Mouse (Mus musculus) cerebellum, adult 9-11 months (tissue): ENCODE results near the gene Lrrfip1.

Experiments used
- DNase-seq: peaks from one replicate; pipeline ENCODE4 v3.0.0; 2022

Gene Lrrfip1

DNA sequence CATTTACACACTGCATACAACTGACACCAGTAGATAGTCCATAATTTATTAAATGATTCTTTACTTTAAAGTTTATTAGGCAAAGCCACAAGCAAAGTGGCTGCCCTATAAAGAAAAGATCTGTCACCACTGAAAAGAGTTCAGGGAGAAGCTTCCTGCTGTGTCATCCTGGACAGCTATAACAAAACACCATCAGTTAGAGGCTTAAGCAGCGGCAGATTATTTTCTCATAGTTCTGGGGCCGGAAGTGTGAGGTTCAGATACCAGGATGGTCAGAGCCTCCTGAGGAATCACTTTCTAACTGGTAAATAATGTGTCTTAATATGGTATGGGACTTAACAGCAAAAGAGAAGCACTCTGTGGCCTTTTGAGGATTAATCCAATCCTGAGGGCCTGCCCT lies 153.0 kb downstream of the Lrrfip1 start:
- DNase-seq: no peak

DNA sequence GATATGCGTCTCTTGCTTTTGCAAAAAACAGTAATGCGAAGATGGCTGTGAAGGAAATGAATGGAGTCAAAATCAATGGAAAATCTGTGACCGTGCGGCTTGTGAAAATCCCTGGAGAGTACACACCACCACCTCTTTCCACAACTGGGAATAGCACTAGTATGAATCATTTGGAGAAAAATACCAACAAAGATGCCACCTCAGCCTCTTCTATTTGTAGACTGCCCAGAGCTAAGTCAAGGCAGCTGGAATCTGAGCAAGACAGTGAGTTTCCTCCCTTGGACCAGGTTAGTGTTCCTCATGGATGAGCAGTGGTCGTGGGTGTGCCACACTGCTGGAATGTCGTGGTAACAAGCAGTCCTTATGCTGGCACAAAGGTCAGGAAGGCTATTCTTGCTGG lies 168.3 kb downstream of the Lrrfip1 start:
- DNase-seq: no peak

GRCm38 (mm10) chr1:91169157-91169556 lies 170.6 kb downstream of the Lrrfip1 start:
- DNase-seq: no peak

DNA sequence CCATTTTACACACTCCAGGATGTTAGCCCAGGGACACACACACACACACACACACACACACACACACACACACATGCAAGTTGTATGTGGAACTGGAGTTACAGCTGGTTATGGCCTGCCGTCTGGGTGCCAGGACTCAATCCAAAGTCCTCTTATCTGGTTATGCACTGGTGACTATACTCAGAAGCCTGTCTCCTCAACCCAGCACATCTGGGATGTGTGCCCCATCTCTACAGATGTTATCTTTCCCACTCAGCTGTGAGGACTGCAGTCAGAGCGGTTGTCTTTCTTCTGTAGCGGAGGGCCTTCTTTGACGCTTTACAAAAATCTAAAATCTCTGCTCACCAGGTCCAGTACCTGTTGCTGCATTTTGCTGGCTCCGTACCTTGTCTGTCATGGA lies 176.3 kb downstream of the Lrrfip1 start:
- DNase-seq: no peak

- no peak for DNase-seq
Measured at GRCm38 (mm10) chr1:91176026-91176425, 177.5 kb downstream of the Lrrfip1 start.

- no peak for DNase-seq
Measured at GRCm38 (mm10) chr1:91176871-91177270, 178.3 kb downstream of the Lrrfip1 start.
